Mouse (Mus musculus): ENCODE data around the gene Tmem8b. TPM values are rescaled to one million over a fixed set of nuclear protein-coding genes. Genes with fewer than 3 reads are reported as not detected.

Tmem8b gene
- polyA plus RNA-seq (2012; rRNA removed): 3.8 and 4.5 TPM in 2 replicates

DNA sequence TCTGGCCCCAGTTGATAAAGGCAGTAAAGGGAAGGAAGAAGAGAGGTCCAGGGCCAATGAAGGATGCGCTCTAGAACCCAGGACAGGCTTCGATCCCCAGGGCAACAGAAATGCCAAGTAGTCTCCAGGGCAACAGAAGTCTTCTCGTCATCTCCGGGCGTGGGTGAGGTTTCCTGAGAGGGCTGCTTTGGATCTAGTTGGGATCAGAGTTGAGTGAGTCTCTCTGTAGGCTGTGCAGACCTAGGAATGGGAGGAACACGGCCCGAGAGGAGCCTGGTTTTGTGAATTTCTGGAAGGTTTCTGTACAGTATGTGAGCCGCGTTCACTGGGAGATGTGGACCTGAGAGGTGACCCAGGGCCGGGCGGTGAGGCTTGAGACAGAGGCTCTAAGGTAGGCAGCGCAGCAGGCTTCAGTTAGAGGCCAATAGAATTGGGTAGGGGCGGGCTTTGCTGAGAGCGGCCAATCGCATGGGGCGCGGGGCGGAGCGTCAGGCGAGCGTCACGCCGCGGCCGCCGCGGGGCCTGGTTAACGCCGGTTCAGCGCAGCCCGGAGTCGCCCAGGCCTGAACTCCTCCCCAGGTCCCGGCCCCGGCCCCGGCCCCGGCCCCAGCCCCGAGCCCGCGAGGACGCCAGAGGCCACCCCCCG is at the start of gene Tmem8b, which contains the start of gene Fam221b:
Gene Tmem8b (plus strand): TSS at position 190 of the 646 bp plus-strand sequence.
Gene Fam221b (minus strand): TSS at position 364 of the 646 bp plus-strand sequence.
- 3% methylated on average over 41 of the region's 41 CpGs for WGBS
- no peak within 1 kb of the TSS for H3K27ac ChIP-seq (ENCODE audit: insufficient read depth, low read length)
- TF ChIP-seq POLR2A (IDR thresholded peaks at IDR 0.05; ENCODE audit: low read depth, low read length): no peak
- TF ChIP-seq CTCF (IDR thresholded peaks at IDR 0.05; ENCODE audit: extremely low read depth, insufficient read depth, insufficient read length, insufficient replicate concordance): no peak
- H3K27me3 ChIP-seq (ENCODE audit: control insufficient read depth, insufficient read depth, low read length): no peaks in the 10 kb centered on the region
- peak within 1 kb of the TSS; percentile 64 for H3K4me3 ChIP-seq (ENCODE audit: extremely low read depth, insufficient read depth, insufficient read length)
- peaks cover 4% of the 10 kb centered on the region; the same call in 1 of the 2 replicates for H3K4me1 ChIP-seq (ENCODE audit: control insufficient read depth, insufficient read depth, insufficient read length)
- H3K36me3 ChIP-seq (ENCODE audit: control insufficient read depth, insufficient read depth, low read length): no peaks in the 10 kb centered on the region
- DNase-seq (ENCODE audit: low read depth in 1 of 2, low spot score in 2 of 2): peak; percentile 54 to 90

DNA sequence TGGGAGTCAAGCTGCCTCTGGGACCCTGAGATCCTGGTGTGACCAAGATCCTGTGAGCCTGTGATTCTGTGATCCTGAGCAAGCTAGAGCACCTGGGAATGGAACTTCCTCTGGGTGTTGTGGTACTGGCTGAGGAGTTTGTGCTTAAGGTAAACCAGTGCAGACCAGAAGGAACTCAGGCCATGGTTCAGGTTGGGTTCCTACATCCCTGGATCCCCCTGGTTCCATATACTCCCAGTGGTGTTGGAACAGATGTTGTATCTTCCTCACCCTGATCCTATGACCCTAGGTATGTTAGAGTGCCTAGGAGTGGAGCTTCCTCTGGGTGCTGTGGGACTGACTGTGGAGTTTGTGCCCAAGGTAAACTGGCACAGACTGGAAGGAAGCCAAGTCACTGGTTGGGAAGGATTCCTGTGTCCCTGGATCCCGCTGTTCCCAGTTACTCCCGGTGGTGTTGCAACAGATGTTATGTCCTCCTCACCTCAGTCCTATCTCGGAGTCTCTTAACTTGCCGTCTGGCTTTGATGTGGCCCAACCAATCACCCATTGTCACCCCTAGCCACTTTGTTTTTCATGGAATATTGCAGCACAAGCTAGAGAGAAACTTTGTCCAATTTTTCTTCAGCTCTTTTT is 48.5 kb upstream of the Tmem8b start:
- DNase-seq (ENCODE audit: low read depth in 1 of 2, low spot score in 2 of 2): no peak
- no peak overlapping the region for H3K27ac ChIP-seq (ENCODE audit: insufficient read depth, low read length)
- WGBS: 84% methylated on average over 4 of the region's 4 CpGs

DNA sequence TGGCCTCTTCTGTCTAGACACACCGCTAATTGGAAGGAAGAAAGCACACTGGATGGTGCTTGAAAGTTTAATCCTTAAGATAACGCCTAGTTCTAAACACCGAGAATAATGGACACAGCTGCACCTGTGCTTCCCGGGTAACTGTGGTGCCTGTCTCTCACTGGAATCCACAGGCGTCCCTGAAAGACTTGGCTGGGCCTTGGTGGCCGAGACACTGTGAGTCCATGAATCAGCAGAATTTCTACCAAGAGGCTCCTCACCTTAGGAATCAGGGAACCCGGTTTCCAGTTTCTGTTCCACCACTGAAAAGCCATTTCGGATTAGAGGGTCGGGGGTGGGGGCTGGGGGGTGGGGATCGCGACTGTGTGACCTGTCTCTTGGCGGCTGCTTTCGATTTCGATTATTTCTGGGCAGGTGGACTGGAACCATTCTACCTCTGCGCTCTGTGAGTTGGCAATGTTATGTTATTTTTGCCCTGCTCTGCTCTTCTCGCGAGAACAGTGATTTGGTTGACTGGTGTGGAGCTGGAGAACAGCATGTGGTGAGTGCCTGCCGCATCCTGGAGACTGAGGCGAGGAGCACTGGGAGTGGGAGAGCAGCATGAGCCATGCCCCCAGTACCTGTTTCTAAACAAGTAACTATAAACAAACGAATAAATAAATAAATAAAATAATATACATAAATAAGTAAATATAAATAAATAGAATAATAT is 39.5 kb upstream of the Tmem8b start:
- no peak for DNase-seq (ENCODE audit: low read depth in 1 of 2, low spot score in 2 of 2)
- Histone ChIP-seq H3K4me1 (ENCODE audit: control insufficient read depth, insufficient read depth, insufficient read length) (no peaks in the 10 kb centered on the region; the same call in 1 of the 2 replicates), H3K36me3 (ENCODE audit: control insufficient read depth, insufficient read depth, low read length) (no peaks in the 10 kb centered on the region), H3K4me3 (ENCODE audit: extremely low read depth, insufficient read depth, insufficient read length) (no peak overlapping the region), H3K27me3 (ENCODE audit: control insufficient read depth, insufficient read depth, low read length) (peaks cover 7% of the 10 kb centered on the region), H3K27ac (ENCODE audit: insufficient read depth, low read length) (no peak overlapping the region)
- TF ChIP-seq CTCF (IDR thresholded peaks at IDR 0.05; ENCODE audit: extremely low read depth, insufficient read depth, insufficient read length, insufficient replicate concordance): no peak
- TF ChIP-seq POLR2A (IDR thresholded peaks at IDR 0.05; ENCODE audit: low read depth, low read length): no peak
- WGBS: 70% methylated on average over 20 of the region's 20 CpGs

More for the DNA sequence above, 48.5 kb upstream of the Tmem8b start:
- Histone ChIP-seq H3K27me3 (ENCODE audit: control insufficient read depth, insufficient read depth, low read length) (no peaks in the 10 kb centered on the region), H3K4me1 (ENCODE audit: control insufficient read depth, insufficient read depth, insufficient read length) (no peaks in the 10 kb centered on the region), H3K36me3 (ENCODE audit: control insufficient read depth, insufficient read depth, low read length) (no peaks in the 10 kb centered on the region), H3K4me3 (ENCODE audit: extremely low read depth, insufficient read depth, insufficient read length) (no peak overlapping the region)
- no peak for TF ChIP-seq CTCF (IDR thresholded peaks at IDR 0.05; ENCODE audit: extremely low read depth, insufficient read depth, insufficient read length, insufficient replicate concordance)
- no peak for TF ChIP-seq POLR2A (IDR thresholded peaks at IDR 0.05; ENCODE audit: low read depth, low read length)

DNA sequence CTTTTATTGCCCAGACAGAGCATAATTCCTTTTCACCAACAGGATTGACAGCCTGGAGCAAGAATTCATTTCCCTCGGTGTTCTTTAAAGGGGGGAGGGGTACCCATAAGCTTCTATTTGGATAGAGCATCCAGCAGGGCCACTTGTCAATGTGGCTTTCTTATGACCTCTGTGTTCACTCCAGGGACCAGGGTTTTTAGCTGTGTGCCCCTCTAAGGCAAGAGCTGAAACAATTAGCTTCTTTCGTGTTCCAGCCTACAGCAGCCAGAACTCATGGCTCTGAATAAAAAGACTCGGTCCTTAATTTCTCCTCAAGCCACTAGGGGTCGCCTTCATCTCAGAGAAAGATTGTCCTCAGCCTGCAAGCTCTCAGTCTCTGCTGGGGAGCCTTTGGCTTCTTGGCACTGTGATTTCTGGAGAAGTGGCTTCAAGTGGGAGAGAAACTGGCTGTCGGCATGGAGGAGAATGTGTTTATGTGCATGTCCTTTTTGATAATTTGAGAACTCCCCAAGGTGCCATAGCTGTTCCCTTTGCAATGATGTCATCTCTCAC is 38.7 kb upstream of the Tmem8b start:
- Histone ChIP-seq H3K4me3 (ENCODE audit: extremely low read depth, insufficient read depth, insufficient read length) (no peak overlapping the region), H3K27me3 (ENCODE audit: control insufficient read depth, insufficient read depth, low read length) (peaks cover 7% of the 10 kb centered on the region), H3K27ac (ENCODE audit: insufficient read depth, low read length) (no peak overlapping the region), H3K36me3 (ENCODE audit: control insufficient read depth, insufficient read depth, low read length) (no peaks in the 10 kb centered on the region), H3K4me1 (ENCODE audit: control insufficient read depth, insufficient read depth, insufficient read length) (no peaks in the 10 kb centered on the region; the same call in 1 of the 2 replicates)
- peak; percentile 42 to 65 for DNase-seq (ENCODE audit: low read depth in 1 of 2, low spot score in 2 of 2)
- WGBS: 11% methylated on average over 5 of the region's 5 CpGs
- TF ChIP-seq POLR2A (IDR thresholded peaks at IDR 0.05; ENCODE audit: low read depth, low read length) (no peak), CTCF (IDR thresholded peaks at IDR 0.05; ENCODE audit: extremely low read depth, insufficient read depth, insufficient read length, insufficient replicate concordance) (peak; percentile 60; the same call in 1 of the 2 replicates)

DNA sequence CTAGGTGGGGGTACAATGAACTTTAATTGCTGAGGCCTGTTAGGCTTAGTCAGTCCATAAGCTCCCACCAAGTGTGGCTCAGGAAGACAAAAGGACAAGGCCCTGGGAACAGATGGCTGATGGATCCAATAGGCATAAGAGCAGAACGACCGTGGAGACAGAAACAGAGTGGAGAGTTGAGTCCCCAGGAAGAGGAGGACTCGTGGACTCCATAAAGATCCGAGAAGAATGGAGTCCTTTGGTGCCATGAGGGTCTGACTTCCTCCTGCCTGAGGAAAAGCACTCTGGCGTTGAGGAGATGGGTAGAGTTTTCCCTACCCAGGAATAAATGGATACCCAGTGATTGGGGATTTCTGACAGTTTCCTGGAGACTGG is 38.1 kb upstream of the Tmem8b start:
- TF ChIP-seq CTCF (IDR thresholded peaks at IDR 0.05; ENCODE audit: extremely low read depth, insufficient read depth, insufficient read length, insufficient replicate concordance) (no peak), POLR2A (IDR thresholded peaks at IDR 0.05; ENCODE audit: low read depth, low read length) (no peak)
- H3K4me1 ChIP-seq (ENCODE audit: control insufficient read depth, insufficient read depth, insufficient read length): no peaks in the 10 kb centered on the region; the same call in 1 of the 2 replicates
- H3K27ac ChIP-seq (ENCODE audit: insufficient read depth, low read length): no peak overlapping the region
- WGBS: 55% methylated on average over 5 of the region's 5 CpGs
- H3K36me3 ChIP-seq (ENCODE audit: control insufficient read depth, insufficient read depth, low read length): no peaks in the 10 kb centered on the region
- H3K27me3 ChIP-seq (ENCODE audit: control insufficient read depth, insufficient read depth, low read length): peaks cover 7% of the 10 kb centered on the region
- H3K4me3 ChIP-seq (ENCODE audit: extremely low read depth, insufficient read depth, insufficient read length): no peak overlapping the region
- DNase-seq (ENCODE audit: low read depth in 1 of 2, low spot score in 2 of 2): no peak

DNA sequence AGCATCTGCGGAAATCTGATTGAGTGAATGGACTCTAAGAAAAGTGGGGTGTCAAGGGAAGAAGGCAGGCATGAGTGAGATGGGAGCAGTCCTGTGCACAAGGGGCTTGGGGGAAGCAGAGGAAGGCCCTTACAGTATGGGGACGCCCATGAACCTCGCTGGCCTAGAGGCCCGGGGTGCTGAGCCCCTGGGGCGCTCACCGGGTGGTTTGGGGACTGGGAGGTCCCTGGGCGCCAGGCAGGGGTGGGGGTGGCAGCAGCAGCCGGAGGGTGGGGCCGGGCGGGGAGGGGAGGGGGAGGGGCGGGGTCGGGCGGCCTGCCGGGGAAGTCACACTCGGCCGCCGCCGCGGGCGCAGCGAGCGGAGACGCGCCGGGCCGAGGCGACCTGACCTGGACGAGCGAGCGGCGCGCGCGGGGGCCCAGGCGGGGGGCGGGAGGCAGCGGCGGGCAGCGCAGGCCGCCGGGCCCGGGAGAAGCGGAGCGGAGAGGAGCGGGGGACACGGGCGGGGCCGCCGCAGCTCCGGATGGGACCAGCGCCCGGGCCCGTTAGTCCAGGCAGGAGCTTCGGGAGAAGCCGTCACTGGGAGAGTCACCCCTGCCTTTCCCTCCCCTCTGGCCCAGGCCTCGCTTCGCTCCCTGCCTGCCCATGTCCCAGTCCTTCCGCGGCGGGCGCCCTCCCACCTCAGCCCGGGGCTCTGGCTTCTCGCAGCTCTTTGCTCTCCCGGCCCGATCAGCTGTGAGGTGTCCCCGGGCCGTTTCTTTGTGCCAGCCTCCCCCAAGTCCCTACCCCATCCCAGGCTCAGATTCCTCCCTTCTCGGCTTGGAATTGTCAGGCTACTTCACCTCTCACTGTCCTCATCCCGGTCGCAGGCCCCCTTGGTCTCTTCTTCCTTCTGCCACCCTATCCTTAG is 37.5 kb upstream of the Tmem8b start, which contains the start of gene Npr2:
Gene Npr2 (plus strand): TSS at position 890 of the 910 bp plus-strand sequence.
- H3K4me1 ChIP-seq (ENCODE audit: control insufficient read depth, insufficient read depth, insufficient read length): no peaks in the 10 kb centered on the region; the same call in 1 of the 2 replicates
- peak within 1 kb of the TSS; percentile 33; the same call in 1 of the 2 replicates for H3K4me3 ChIP-seq (ENCODE audit: extremely low read depth, insufficient read depth, insufficient read length)
- H3K27ac ChIP-seq (ENCODE audit: insufficient read depth, low read length): no peak within 1 kb of the TSS
- no peaks in the 10 kb centered on the region for H3K36me3 ChIP-seq (ENCODE audit: control insufficient read depth, insufficient read depth, low read length)
- no peak for TF ChIP-seq POLR2A (IDR thresholded peaks at IDR 0.05; ENCODE audit: low read depth, low read length)
- TF ChIP-seq CTCF (IDR thresholded peaks at IDR 0.05; ENCODE audit: extremely low read depth, insufficient read depth, insufficient read length, insufficient replicate concordance): no peak
- WGBS: 7% methylated on average over 41 of the region's 70 CpGs
- H3K27me3 ChIP-seq (ENCODE audit: control insufficient read depth, insufficient read depth, low read length): peaks cover 7% of the 10 kb centered on the region
- no peak for DNase-seq (ENCODE audit: low read depth in 1 of 2, low spot score in 2 of 2)

Data from spleen, adult 2 months (tissue).